Mouse (Mus musculus): ENCODE measurements around the gene Klhl22.

Klhl22 gene

DNA sequence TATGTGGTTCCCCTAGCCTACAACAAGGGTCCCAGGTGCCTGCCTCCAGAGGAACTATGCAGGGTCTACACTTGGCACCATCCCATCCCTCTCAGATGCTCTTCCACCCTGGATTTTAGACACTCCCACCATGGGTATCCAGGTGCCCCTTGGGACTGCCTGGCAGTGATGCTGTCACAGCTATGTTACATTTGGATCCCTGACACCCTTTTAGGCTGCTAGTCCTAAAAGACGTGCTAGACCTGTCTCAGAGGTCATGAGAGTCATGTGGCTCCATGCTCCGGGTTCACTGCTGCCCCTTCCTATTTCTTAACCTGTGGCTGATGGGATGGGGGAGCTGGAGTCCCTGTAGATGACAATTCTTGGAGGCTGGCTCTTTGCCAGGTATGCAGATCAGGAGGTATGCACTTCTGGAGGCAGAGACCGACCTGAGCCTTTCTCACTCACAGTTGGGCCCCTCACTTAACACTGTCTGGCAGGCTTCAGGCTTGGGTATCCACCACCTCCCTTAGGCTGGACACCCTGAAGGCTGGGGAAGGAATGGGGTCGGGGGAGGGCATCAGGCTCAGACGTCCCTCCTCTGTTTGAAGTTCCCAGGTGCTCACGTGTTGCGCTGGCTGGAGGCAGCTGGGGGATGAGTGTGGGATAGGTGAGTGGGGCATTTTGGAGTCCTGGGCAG lies 42.5 kb downstream of the Klhl22 start:
- no peak for DNase-seq (ENCODE audit: extremely low spot score, low read depth, low spot score)

DNA sequence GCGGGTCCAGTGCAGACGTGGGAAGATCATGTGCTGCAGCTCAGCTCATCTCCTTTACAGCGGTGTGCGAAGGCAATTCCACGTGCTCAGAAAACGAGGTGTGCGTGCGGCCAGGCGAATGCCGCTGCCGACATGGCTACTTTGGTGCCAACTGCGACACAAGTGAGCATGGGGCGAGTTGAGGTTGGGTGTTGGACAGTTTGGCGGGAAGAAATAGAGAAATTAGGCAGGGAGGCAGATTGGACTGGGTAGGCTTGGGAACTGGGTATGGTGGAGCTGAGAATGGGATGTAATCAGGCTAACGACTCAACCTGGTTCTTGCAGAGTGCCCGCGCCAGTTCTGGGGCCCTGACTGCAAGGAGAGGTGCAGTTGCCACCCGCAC lies 43.0 kb downstream of the Klhl22 start:
- DNase-seq (ENCODE audit: extremely low spot score, low read depth, low spot score) = no peak

DNA sequence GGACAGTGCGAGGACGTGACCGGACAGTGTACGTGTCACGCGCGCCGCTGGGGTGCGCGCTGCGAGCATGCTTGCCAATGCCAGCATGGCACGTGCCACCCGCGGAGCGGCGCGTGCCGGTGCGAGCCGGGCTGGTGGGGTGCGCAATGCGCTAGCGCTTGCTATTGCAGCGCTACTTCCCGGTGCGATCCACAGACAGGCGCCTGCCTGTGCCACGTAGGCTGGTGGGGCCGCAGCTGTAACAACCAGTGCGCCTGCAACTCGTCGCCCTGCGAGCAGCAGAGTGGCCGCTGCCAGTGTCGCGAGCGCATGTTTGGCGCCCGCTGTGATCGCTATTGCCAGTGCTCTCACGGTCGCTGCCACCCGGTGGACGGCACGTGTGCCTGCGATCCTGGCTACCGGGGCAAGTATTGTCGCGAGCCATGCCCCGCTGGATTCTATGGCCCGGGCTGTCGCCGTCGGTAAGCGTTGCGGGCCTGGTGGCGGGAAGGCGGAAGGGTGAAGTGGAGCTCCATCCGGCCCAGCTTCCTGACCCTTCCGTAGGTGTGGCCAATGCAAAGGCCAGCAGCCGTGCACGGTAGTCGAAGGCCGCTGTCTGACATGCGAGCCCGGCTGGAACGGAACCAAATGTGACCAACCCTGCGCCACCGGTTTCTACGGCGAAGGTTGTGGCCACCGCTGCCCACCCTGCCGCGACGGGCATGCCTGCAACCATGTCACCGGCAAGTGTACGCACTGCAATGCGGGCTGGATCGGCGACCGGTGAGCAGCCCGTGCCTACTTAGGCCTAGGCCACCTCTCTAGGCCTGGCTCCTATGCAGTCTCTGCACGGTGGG lies 43.6 kb downstream of the Klhl22 start:
- no peak for DNase-seq (ENCODE audit: extremely low spot score, low read depth, low spot score)

DNA sequence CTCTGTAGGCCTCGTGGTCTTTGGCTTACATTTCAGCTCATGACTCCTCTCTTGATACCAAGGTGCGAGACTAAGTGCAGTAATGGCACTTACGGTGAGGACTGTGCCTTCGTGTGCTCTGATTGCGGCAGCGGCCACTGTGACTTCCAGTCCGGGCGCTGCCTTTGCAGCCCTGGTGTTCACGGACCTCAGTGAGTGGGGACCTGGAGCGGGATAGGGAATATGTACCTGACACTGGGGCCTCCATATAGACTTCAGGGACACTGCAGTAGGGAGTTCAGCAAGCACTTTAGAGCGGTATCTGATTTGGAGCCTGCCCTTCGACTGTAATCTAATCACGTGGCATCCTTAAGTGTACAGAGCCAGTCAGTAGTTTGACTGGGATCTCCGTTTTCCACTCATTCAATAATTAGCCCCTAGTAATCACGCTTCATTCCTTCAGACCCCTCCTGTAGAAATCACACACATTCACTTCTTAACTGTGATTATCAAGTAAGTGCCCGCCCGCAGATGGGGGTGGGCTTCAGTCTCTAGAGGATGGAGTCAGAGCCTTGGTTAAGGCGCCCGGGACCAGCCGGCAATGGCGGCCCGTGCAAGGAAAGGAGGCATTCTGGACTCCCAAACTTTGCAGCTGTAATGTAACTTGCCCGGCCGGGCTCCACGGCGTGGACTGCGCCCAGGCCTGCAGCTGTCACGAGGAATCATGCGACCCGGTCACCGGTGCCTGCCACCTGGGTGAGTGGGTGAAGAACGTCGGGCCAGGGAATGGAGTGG lies 44.4 kb downstream of the Klhl22 start:
- no peak for DNase-seq (ENCODE audit: extremely low spot score, low read depth, low spot score)

DNA sequence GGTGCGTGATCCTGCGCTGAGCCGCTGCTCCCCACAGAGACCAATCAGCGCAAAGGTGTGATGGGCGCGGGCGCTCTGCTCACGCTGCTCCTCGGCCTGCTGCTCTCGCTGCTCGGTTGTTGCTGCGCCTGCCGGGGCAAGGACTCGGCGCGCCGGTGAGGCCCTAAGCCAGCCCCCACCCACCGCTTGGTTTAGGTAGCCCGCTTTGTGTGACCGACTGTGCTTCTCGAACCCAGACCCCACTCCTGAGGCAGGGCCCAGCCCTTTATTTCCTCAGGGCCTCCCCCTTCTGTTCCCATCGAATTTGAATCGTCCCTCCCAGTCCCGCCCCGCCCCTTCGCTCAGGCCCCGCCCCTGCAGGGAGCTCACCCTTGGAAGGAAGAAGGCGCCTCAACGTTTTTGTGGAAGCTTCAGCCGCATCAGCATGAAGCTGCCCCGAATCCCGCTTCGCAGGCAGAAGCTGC lies 45.1 kb downstream of the Klhl22 start:
- DNase-seq (ENCODE audit: extremely low spot score, low read depth, low spot score) = no peak

DNA sequence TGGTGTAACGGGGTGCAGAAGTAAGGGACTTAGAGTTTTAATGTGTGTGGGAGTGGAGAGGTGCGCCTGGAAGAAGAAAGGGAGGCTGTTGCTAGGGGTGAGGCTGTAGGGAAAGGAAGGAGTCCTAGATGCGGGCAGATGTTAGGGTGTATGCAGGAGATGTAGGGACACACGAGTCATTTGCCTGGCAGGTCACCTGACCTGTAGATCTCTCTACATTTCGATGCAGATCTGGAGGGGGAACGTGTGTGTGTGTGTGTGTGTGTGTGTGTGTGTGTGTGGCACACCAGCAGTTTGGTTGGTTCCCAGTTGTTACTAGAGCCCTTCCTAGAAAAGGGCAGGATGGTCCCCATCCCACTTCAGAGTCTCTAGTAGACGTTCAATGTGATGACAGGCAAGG lies 45.6 kb downstream of the Klhl22 start:
- no peak for DNase-seq (ENCODE audit: extremely low spot score, low read depth, low spot score)

DNA sequence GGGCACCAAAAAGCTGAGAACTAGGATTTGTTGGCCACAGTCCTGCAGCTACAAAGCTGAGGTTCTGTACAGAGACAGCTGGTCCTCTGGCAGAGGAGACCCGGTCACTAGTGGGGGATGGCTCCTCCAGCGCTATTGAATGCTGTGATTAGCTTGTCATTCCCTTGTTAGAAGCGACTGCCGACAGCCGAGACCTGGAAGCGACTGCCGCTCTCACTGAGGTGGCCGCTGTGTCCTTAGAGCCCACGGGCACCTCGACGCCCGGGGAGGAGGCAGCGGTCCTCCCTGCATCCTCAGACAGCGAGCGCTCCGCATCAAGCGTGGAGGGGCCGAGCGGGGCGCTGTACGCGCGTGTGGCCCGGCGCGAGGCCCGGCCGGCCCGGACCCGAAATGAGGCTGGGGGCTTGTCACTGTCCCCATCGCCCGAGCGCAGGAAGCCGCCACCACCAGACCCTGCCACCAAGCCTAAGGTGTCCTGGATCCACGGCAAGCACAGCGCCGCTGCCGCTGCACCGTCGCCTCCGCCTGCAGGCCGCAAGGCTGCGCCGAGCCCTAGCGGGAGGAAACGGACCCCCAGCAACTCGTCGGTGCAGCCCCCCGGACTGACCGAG lies 47.3 kb downstream of the Klhl22 start:
- no peak for DNase-seq (ENCODE audit: extremely low spot score, low read depth, low spot score)

DNA sequence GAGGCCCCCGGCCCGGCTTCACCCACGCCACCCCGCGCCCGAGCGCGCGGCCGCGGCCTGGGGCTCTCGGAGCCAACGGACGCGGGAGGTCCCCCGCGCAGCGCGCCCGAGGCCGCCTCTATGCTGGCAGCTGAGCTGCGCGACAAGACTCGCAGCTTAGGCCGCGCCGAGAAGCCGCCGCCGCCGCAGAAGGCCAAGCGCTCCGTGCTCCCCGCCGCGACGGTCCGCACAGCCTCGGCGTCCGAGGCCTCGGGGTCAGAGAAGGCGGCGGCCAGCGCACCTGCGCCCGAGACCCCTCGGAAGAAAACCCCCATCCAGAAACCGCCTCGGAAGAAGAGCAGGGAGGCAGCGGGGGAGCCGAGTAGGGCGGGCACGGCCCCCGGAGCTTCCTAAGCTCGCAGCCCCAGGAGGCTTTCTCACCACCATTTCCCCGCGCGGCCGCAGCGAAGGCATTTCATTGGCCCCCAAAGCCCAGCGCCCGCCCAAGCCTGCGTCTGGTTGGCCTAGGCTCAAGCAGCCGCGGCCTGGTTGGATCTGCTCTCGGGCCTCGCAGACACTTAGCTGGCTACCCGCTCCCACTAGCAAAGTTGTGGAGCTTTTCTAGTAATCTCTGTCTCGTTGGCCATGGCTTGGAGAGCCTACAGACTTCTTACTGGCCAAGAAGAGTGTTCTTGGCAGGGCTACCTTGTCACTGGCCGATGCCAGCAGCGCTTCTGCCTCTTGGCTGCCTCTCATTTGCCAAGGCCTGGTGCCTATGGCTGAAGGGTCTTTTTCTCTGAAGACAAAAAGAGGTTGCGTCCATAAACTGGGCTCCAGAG lies 48.0 kb downstream of the Klhl22 start:
- no peak for DNase-seq (ENCODE audit: extremely low spot score, low read depth, low spot score)

DNA sequence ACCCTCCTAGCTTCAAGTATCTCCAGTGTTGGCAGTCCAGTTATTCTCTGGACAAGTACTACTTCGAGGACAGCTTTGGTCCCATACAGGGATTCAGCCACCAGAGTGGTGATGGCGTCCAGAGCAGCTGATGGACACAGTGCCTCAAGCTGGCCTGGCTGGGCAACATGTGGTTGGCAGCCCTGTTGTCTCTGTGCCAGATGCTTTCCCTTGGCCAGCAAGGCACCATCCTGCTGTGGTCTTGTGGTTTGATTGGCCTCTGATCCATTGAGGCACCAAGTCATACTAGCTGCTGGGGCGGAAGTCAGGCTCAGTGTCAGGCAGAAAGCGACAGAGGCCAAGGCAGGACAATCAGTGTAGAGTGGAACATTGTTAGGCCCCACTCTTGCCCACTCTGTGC lies 49.7 kb downstream of the Klhl22 start:
- DNase-seq (ENCODE audit: extremely low spot score, low read depth, low spot score) = no peak

DNA sequence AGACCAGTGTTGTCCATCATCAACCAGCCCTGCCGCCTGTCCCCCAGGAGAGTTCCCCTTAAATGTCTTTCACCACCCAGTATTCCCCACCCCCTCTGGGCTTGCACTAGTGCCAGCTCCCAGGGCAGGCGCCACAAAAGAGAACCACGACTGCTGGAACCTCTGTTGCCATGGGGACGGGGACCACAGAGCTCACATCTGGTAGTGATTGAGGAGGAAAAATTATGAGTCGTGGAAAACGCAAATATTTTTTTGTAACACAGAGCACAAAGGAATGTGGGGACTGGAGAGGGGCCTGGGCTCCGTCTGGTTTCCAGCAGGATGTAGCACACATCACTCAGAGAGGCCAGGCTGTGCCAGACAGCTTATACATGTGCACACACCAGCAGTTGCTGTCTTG lies 50.3 kb downstream of the Klhl22 start:
- DNase-seq (ENCODE audit: extremely low spot score, low read depth, low spot score) = peak; percentile 89

DNA sequence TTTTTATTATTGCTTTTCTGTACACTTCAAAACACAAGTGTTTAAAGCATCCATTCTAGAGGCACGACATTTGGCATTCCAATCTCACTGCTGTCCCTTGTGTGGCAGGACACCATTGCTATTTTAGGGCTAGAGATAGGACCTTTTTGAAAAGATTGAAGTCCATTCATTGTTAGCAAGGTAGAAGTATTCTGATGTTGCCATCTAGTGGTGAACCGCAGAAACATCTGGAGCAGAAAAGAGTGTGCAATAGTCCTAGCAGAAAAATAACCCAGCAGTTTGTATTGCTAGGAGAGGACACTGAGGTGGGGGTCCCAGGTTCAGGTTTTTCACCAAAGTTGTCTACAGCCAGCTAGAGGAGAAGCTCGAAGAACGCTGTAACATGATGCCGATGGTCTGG lies 52.7 kb downstream of the Klhl22 start:
- no peak for DNase-seq (ENCODE audit: extremely low spot score, low read depth, low spot score)

DNA sequence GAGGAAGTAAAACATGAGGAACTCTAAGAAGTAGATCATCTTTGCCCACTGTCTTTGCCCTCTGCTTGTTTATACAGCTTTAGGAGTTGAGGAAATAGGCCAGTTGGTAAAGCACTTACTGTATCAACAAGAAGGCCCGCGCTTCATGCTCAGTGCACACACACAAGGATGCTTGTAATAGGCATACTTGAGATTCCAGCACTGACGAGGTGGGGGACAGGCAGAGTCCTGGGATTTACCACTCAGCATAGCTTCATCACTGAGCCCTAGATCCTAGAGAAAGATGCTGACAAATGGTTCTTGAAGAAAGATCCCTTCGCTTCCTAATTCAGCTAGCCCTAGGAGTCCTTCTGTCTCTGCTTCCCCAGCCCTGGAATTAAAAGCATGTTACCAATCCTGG lies 53.8 kb downstream of the Klhl22 start:
- no peak for DNase-seq (ENCODE audit: extremely low spot score, low read depth, low spot score)

DNA sequence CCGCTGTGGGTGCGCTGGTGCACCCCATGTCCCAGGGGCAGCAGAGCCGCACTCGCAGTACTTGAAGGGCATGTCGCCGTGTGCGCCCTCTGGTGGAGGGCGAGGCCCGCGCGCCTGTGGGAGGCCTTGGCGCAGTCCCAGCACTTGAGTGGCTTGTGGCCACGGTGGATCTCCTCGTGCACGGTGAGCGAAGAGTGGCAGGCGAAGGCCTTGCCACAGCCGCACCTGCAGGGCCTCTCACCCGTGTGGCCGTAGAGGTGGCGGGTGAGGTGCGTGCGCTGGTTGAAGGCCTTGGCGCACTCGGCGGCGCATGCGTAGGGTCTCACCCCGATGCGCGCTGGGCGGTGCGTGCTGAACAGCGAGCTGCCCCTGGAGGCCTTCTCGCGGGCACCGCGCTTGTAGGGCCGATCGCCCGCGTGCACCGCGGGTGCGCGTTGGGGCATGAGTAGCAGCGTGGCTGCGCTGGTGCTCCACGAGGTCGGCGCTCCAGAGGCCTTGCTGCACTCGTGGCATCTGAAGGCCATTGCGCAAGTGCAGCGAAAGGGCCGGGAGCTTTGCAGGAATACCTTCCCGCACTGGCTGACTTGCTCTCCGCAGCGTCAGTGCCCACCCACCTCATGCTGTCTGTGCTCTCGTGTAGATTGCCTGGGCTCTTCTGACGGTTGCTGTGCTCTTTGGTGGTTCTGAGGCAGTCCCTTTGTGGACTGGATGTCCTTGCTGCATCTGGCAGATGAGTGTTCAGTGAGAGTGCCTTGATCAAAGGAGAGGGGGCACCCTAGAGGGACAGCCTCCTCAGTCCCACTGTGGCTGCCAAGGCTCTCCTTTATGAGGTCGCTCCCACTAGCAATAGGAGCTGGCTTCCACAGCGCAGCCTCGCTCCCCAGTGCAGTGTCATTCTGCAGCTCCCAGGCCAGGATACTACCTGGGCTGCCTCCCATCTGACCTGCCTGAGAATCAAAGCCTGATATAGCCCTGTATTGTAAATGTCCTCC lies 56.3 kb downstream of the Klhl22 start:
- DNase-seq (ENCODE audit: extremely low spot score, low read depth, low spot score) = no peak

DNA sequence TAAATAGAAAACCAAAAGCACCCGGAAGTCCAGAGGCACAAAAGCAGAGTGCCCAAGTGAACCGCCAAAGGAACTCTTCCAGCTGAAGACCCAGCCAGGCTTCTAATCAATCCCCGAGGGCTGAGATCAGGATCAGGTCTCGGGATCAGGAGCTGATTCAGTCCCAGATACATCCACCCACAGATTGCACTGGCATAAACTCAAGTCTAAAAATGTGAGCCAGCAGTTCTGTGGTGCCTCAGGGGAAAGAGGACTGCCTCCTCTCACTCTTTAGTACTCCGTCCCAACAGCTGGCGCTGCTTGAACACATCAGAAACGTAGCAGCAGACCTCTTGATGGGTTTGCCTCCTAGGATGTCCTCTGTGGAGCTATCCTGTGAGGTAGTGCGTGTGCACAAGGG lies 57.1 kb downstream of the Klhl22 start:
- no peak for DNase-seq (ENCODE audit: extremely low spot score, low read depth, low spot score)

DNA sequence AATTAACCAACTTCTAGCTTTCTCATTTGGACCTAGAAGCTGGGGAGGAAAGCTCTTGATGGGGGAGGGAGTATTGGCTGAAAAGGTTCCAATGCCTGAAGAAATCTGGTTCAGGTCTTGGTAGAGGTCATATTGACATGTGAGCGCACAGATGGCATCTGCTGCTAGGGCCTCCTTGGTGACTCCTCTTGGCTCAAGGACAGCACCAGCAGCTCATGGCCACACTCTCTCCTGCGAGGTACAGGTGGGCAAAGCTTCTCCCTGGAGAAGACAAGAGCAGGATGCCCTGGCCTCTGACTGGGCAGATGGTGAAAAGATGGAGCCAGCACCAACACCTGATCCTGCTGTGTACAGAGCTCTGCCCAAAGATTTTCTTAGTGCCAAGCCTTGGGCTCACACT lies 67.1 kb downstream of the Klhl22 start:
- no peak for DNase-seq (ENCODE audit: extremely low spot score, low read depth, low spot score)

DNA sequence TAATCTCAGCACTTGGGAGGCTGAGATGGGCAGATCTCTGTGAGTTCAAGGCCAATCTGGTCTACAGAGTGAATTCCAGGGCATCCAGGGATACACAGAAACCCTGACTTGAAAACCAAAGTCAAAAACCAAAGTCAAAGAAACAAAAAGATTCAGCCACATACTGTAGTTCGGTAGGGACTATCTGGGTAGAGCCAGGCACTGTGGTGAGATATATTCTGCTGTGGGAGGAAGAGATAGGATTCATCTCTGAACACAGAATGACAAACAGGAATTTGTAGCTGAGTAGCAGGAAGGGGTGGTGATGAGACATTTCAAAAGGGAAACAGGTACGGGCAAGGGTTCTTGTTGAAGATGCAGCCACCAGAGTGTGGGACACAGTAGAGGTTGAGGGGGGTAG lies 68.8 kb downstream of the Klhl22 start:
- DNase-seq (ENCODE audit: extremely low spot score, low read depth, low spot score) = no peak

DNA sequence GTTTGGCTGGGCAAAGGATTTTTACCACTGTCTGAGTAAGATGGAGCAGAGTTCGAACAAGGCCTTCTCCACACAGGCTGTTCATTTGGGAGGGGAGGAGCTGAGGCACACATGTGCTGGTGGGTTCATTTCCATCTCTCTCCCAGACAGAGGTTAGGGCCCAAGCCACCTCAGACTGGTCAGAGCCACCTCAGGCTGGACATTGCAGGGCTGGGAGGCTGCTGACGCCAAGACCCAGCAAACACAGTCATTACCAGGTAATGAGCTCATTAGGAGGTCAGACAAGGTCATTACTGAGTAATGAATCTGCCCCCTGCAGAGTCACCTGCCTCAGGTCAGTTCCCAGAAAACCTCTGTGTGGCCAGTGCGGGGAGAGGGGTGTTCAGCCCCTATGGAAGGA lies 69.4 kb downstream of the Klhl22 start:
- DNase-seq (ENCODE audit: extremely low spot score, low read depth, low spot score) = no peak

DNA sequence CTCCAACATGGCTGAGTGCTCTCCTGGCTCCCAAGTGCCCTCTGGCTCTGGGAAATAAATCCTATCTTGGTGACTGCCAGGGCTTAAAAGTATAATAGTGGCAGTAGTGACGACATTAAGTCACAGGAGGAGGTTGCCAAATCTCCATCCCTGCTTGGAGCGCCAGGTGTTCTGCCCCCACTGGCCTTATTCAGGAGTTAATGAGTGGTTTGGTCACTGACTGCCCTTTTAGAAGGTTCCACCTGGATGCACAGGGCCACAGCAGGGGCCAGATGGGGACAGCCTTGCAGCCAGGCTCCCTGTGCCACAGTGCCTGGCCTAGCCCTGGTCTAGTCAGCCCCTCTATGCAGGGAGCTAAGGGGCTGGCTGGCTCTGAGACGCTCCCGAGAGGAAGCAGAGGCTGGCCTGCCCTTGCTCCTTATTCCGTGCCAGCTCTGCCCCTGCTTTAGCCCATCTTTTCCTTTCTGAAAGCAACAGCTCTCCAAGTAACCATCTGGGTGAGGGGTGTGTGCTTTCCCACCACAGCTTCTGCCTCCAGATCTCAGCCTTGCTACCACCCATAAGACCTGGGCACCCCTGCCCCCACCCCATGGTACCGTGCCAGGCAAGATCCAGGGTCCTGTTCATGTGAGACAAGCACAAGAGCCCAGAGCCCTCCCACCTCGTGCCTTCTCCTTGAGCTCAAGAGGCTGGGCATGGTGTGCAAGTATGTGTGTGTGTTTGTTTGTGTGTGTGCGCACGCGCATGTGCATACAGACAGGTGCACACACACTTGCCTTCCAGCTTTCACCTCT lies 71.2 kb downstream of the Klhl22 start:
- no peak for DNase-seq (ENCODE audit: extremely low spot score, low read depth, low spot score)

DNA sequence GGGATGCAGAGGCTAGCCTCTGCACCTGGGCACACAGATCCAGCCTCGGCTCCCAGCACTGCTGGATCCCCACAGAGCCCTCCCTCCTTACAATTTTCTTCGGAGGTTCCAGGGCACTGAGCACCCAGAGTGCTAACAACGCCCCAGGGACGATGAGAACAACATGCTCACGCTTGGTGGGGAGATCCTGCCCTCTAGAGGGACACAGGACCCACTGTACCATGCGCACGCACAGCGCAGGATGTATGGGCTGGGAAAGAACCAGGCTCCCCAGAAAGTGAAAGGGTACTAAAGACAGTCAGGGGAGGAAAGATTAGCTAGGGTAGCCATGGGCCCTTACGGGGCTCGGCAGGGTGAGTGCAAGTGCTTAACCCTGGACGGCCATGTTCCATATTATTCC lies 72.4 kb downstream of the Klhl22 start:
- no peak for DNase-seq (ENCODE audit: extremely low spot score, low read depth, low spot score)

Data from hindlimb bud, embryonic 11.5 days (tissue).